Mouse (Mus musculus) CH12.LX (cell line): ENCODE data around the gene Lamb2. TPM values are rescaled to one million over a fixed set of nuclear protein-coding genes. Genes with fewer than 3 reads are reported as not detected.

Source experiments
- DNase-seq: peaks from one replicate; pipeline ENCODE4 v3.0.0-alpha.2; 2013; ENCODE audit errors: extremely low read depth
- H3K27ac ChIP-seq: 2 replicates; pipeline ENCODE4 v1.5.1; 2012; ENCODE audit warnings: low read depth, mild to moderate bottlenecking, control low read depth, moderate library complexity; ENCODE audit not compliant: insufficient read depth
- H3K27me3 ChIP-seq: replicated peaks from 2 replicates; pipeline ENCODE3; 2012; ENCODE audit warnings: inconsistent platforms
- H3K36me3 ChIP-seq, 2 experiments: replicated peaks in 1 of 2; 2 replicates each; pipeline versions ENCODE3 to v1.6.1; 2012; ENCODE audit warnings: inconsistent platforms in 1 of 2, low read length in 1 of 2, mild to moderate bottlenecking in 1 of 2, mixed read lengths in 1 of 2, moderate library complexity in 1 of 2; ENCODE audit not compliant: control insufficient read depth in 1 of 2, insufficient read depth in 1 of 2
- H3K4me1 ChIP-seq, 2 experiments: 2 replicates each; pipeline ENCODE4 v1.6.1; 2012; ENCODE audit warnings: inconsistent platforms in 1 of 2, moderate library complexity in 1 of 2; ENCODE audit not compliant: insufficient read depth in 2 of 2, control insufficient read depth in 1 of 2
- H3K4me2 ChIP-seq: 2 replicates; pipeline ENCODE4 v1.6.1; 2012; ENCODE audit warnings: low read depth, mild to moderate bottlenecking, control low read depth; ENCODE audit not compliant: poor library complexity, insufficient read depth, severe bottlenecking
- H3K4me3 ChIP-seq, 3 experiments: fragments of 150-350 bp in 1 of 3; sonication (generic) in 1 of 3; replicated peaks in 1 of 3; 2 replicates each; pipeline versions ENCODE3 to v1.5.1; 2011 to 2012; ENCODE audit warnings: low read depth in 2 of 3, low read length in 2 of 3, mild to moderate bottlenecking in 2 of 3, moderate library complexity in 2 of 3, control low read depth in 1 of 3, improper control_type of control experiment in 1 of 3, inconsistent platforms in 1 of 3, mixed read lengths in 1 of 3; ENCODE audit not compliant: poor library complexity in 1 of 3
- H3K79me2 ChIP-seq: replicated peaks from 2 replicates; pipeline ENCODE4 v1.6.1; 2012; ENCODE audit warnings: mild to moderate bottlenecking, moderate library complexity; ENCODE audit not compliant: control insufficient read depth, poor library complexity, insufficient read depth, severe bottlenecking; ENCODE audit errors: extremely low read depth
- H3K9ac ChIP-seq: 2 replicates; pipeline ENCODE4 v1.6.1; 2012; ENCODE audit warnings: low read depth, mild to moderate bottlenecking, control low read depth, moderate library complexity; ENCODE audit not compliant: insufficient read depth
- H3K9me3 ChIP-seq: replicated peaks from 2 replicates; pipeline ENCODE3; 2012; ENCODE audit warnings: low read length, inconsistent platforms, mixed read lengths
- BHLHE40 ChIP-seq: IDR thresholded peaks from 2 replicates; pipeline ENCODE4 v1.6.1; 2011; ENCODE audit warnings: mild to moderate bottlenecking, low read depth, low read length, improper control_type of control experiment
- CHD1 ChIP-seq: IDR thresholded peaks from 2 replicates; pipeline ENCODE4 v1.6.1; 2012; ENCODE audit warnings: low read depth, low read length, improper control_type of control experiment, inconsistent platforms
- CHD2 ChIP-seq: IDR thresholded peaks from 2 replicates; pipeline ENCODE4 v1.6.1; 2011; ENCODE audit warnings: low read length, improper control_type of control experiment
- CTCF ChIP-seq, 2 experiments: IDR thresholded peaks in 1 of 2; conservative IDR thresholded peaks in 1 of 2; 2 replicates each; pipeline ENCODE4 v1.5.1; 2011 to 2012; ENCODE audit warnings: low read depth in 2 of 2, low read length in 2 of 2, improper control_type of control experiment in 1 of 2, inconsistent platforms in 1 of 2, mild to moderate bottlenecking in 1 of 2, moderate library complexity in 1 of 2
- E2F4 ChIP-seq: IDR thresholded peaks from 2 replicates; pipeline ENCODE4 v1.6.1; 2011; ENCODE audit warnings: low read depth, low read length, improper control_type of control experiment; ENCODE audit not compliant: insufficient replicate concordance
- ELF1 ChIP-seq: IDR thresholded peaks from 2 replicates; pipeline ENCODE4 v1.6.1; 2014; ENCODE audit warnings: low read depth, mild to moderate bottlenecking, inconsistent platforms, low read length, improper control_type of control experiment
- EP300 ChIP-seq: IDR thresholded peaks from 2 replicates; pipeline ENCODE4 v1.6.1; 2011; ENCODE audit warnings: low read length, improper control_type of control experiment
- ETS1 ChIP-seq: conservative IDR thresholded peaks from 2 replicates; pipeline ENCODE4 v1.6.1; 2012; ENCODE audit warnings: low read depth, mild to moderate bottlenecking, inconsistent platforms, low read length, improper control_type of control experiment, moderate library complexity
- GABPA ChIP-seq: IDR thresholded peaks from 2 replicates; pipeline ENCODE4 v1.6.1; 2012; ENCODE audit warnings: low read depth, low read length, improper control_type of control experiment, inconsistent platforms; ENCODE audit not compliant: insufficient replicate concordance
- HCFC1 ChIP-seq: IDR thresholded peaks from 2 replicates; pipeline ENCODE4 v1.6.1; 2012; ENCODE audit warnings: low read depth, mild to moderate bottlenecking, inconsistent platforms, low read length, improper control_type of control experiment
- IRF4 ChIP-seq: IDR thresholded peaks from 2 replicates; pipeline ENCODE4 v1.6.1; 2014; ENCODE audit warnings: low read depth, mild to moderate bottlenecking, inconsistent platforms, low read length, improper control_type of control experiment
- JUN ChIP-seq: IDR thresholded peaks from 2 replicates; pipeline ENCODE4 v1.6.1; 2011; ENCODE audit warnings: low read depth, mild to moderate bottlenecking, low read length, improper control_type of control experiment, moderate library complexity; ENCODE audit not compliant: insufficient read depth
- JUND ChIP-seq: conservative IDR thresholded peaks from 2 replicates; pipeline ENCODE4 v1.6.1; 2011; ENCODE audit warnings: low read depth, low read length, improper control_type of control experiment
- KAT2A ChIP-seq: IDR thresholded peaks from 2 replicates; pipeline ENCODE4 v1.6.1; 2012; ENCODE audit warnings: low read length, improper control_type of control experiment, inconsistent platforms; ENCODE audit not compliant: insufficient replicate concordance
- MAFK ChIP-seq: IDR thresholded peaks from 2 replicates; pipeline ENCODE4 v1.6.1; 2011; ENCODE audit warnings: low read length, improper control_type of control experiment; ENCODE audit not compliant: insufficient replicate concordance
- MAX ChIP-seq: IDR thresholded peaks from 2 replicates; pipeline ENCODE4 v1.6.1; 2011; ENCODE audit warnings: low read length, improper control_type of control experiment
- MAZ ChIP-seq: IDR thresholded peaks from 2 replicates; pipeline ENCODE4 v1.6.1; 2012; ENCODE audit warnings: low read depth, mild to moderate bottlenecking, inconsistent platforms, low read length, improper control_type of control experiment, moderate library complexity
- MEF2A ChIP-seq: IDR thresholded peaks from 2 replicates; pipeline ENCODE4 v1.6.1; 2014; ENCODE audit warnings: low read depth, mild to moderate bottlenecking, inconsistent platforms, low read length, improper control_type of control experiment, borderline replicate concordance
- MXI1 ChIP-seq: IDR thresholded peaks from 2 replicates; pipeline ENCODE4 v1.6.1; 2011; ENCODE audit warnings: mild to moderate bottlenecking, low read depth, low read length, improper control_type of control experiment
- MYC ChIP-seq: IDR thresholded peaks from 2 replicates; pipeline ENCODE4 v1.6.1; 2011; ENCODE audit warnings: low read depth, mild to moderate bottlenecking, improper control_type of control experiment, low read length
- NELFE ChIP-seq: IDR thresholded peaks from 2 replicates; pipeline ENCODE4 v1.6.1; 2011; ENCODE audit warnings: low read depth, low read length, improper control_type of control experiment
- NRF1 ChIP-seq: IDR thresholded peaks from 2 replicates; pipeline ENCODE4 v1.6.1; 2014; ENCODE audit warnings: low read depth, mild to moderate bottlenecking, inconsistent platforms, low read length, improper control_type of control experiment, moderate library complexity
- PAX5 ChIP-seq: IDR thresholded peaks from 2 replicates; pipeline ENCODE4 v1.6.1; 2012; ENCODE audit warnings: low read length, inconsistent platforms, mixed read lengths
- POLR2A ChIP-seq: IDR thresholded peaks from 2 replicates; pipeline ENCODE4 v1.6.1; 2011; ENCODE audit warnings: low read depth, mild to moderate bottlenecking, improper control_type of control experiment, low read length
- POLR2AphosphoS2 ChIP-seq: IDR thresholded peaks from 2 replicates; pipeline ENCODE4 v1.6.1; 2011; ENCODE audit warnings: low read depth, low read length, improper control_type of control experiment
- RAD21 ChIP-seq: IDR thresholded peaks from 2 replicates; pipeline ENCODE4 v1.6.1; 2011; ENCODE audit warnings: low read depth, mild to moderate bottlenecking, low read length, improper control_type of control experiment, moderate library complexity
- RCOR1 ChIP-seq: conservative IDR thresholded peaks from 2 replicates; pipeline ENCODE4 v1.6.1; 2012; ENCODE audit warnings: low read depth, mild to moderate bottlenecking, inconsistent platforms, low read length, improper control_type of control experiment
- SIN3A ChIP-seq: IDR thresholded peaks from 2 replicates; pipeline ENCODE4 v1.6.1; 2012; ENCODE audit warnings: low read length, improper control_type of control experiment, inconsistent platforms
- SMC3 ChIP-seq: IDR thresholded peaks from 2 replicates; pipeline ENCODE4 v1.6.1; 2011; ENCODE audit warnings: low read depth, low read length, improper control_type of control experiment
- TBP ChIP-seq: conservative IDR thresholded peaks from 2 replicates; pipeline ENCODE4 v1.6.1; 2011; ENCODE audit warnings: low read depth, low read length, improper control_type of control experiment
- TCF12 ChIP-seq: IDR thresholded peaks from 2 replicates; pipeline ENCODE4 v1.6.1; 2014; ENCODE audit warnings: low read depth, mild to moderate bottlenecking, inconsistent platforms, low read length, improper control_type of control experiment
- UBTF ChIP-seq: IDR thresholded peaks from 2 replicates; pipeline ENCODE4 v1.6.1; 2012; ENCODE audit warnings: low read depth, mild to moderate bottlenecking, inconsistent platforms, low read length, improper control_type of control experiment, moderate library complexity
- USF1 ChIP-seq: IDR thresholded peaks from 2 replicates; pipeline ENCODE4 v1.6.1; 2014; ENCODE audit warnings: low read depth, mild to moderate bottlenecking, inconsistent platforms, low read length, improper control_type of control experiment
- USF2 ChIP-seq: conservative IDR thresholded peaks from 2 replicates; pipeline ENCODE4 v1.6.1; 2011; ENCODE audit warnings: low read depth, low read length, improper control_type of control experiment
- ZC3H11A ChIP-seq: IDR thresholded peaks from 2 replicates; pipeline ENCODE4 v1.6.1; 2012; ENCODE audit warnings: low read depth, mild to moderate bottlenecking, inconsistent platforms, low read length, improper control_type of control experiment
- ZKSCAN1 ChIP-seq: IDR thresholded peaks from 2 replicates; pipeline ENCODE4 v1.6.1; 2012; ENCODE audit warnings: low read depth, inconsistent platforms, low read length, improper control_type of control experiment, borderline replicate concordance
- ZMIZ1 ChIP-seq: IDR thresholded peaks from 2 replicates; pipeline ENCODE4 v1.6.1; 2012; ENCODE audit warnings: low read depth, mild to moderate bottlenecking, inconsistent platforms, low read length, improper control_type of control experiment
- ZNF384 ChIP-seq: IDR thresholded peaks from 2 replicates; pipeline ENCODE4 v1.6.1; 2012; ENCODE audit warnings: low read depth, low read length, improper control_type of control experiment, inconsistent platforms
- dilution Hi-C: fragments of 300-500 bp; cut with MboI; formaldehyde crosslinking; loops from 2 replicates; pipeline ENCODE4 v1.14.3; 2020; ENCODE audit warnings: low sequenced_read_pairs; ENCODE audit not compliant: extremely low pct_unique_long_range_greater_than_20kb, extremely low pct_ligation_motif_present
- in situ Hi-C: fragments of 300-500 bp; cut with MboI; formaldehyde crosslinking; loops from 3 replicates; pipeline ENCODE4 v1.14.3; 2019; ENCODE audit warnings: low sequenced_read_pairs, low pct_ligation_motif_present, low pct_unique_long_range_greater_than_20kb, mixed read lengths
- polyA plus RNA-seq: library from polyadenylated mRNA; unstranded; fragments of >175 nt; gene quantifications from 2 replicates; pipeline ENCODE4 v1.2.1, GENCODE M21; 2012; ENCODE audit warnings: low read depth; ENCODE audit not compliant: insufficient read length
- total RNA-seq, 2 experiments: library from RNA; depleted of rRNA; stranded (reverse); fragments of 300-350 nt in 1 of 2; fragments of >200 nt in 1 of 2; gene quantifications; 2 replicates each; pipeline ENCODE4 v1.2.3; 2012 to 2014

The Lamb2 gene
- total and polyA plus RNA-seq, 3 experiments, result 0.17 to 0.89 TPM; not detected in 1

DNA sequence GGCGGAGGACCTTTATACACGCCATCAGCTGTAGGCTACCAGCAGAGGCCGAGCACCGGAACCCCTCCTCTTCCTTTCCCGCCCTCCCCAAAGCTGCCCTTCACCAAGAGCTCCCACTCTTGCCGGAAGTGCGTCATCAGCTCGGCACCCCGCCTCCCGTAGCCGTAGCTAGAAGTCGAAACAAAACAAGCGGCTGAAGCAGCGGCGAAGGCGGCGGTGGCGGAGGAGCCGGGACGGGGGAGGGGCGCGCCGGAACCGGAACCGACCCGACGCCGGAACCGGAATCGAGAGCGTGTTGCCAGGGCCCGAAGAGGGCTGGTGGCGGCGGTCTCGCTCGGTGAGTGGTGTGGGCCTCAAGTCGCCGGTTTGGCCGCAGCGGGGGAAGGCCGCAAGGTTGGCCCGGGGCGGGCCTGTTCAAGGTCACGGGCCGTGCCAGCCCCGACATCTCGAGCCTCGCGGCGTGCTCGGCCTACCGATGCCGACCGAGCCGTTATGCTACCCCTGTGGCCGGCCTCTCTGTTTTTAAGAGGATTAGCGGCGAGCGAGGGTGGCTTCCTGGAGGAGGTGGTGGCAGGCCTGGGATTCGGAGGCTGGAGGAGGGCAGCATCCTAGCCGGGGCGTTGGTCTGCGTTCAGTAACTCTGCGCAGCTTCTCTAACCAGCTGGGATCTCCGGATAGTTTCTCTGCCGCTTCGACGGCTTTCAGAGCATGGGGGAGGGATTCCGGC, 11.2 kb downstream of the Lamb2 start, which contains the start of gene Usp19:
Gene Usp19, plus strand, starts transcription at position 44 of the 727 bp plus-strand sequence.
- Histone ChIP-seq H3K9me3 (no peaks in the 10 kb centered on the region), H3K36me3 (peaks cover 31 to 38% of the 10 kb centered on the region in 2 experiments), H3K27ac (peak within 1 kb of the TSS; percentile 74), H3K4me1 (peaks cover 11 to 31% of the 10 kb centered on the region in 2 experiments), H3K4me2 (peak within 1 kb of the TSS; percentile 79), H3K27me3 (peaks cover 3% of the 10 kb centered on the region), H3K79me2 (peaks cover 24% of the 10 kb centered on the region), H3K4me3 (peak within 1 kb of the TSS; percentile 93 to 98 (median 94)), H3K9ac (peak within 1 kb of the TSS; percentile 99)
- dilution Hi-C loops (no loop called here), in situ Hi-C loops (no loop called here)
- DNase-seq, result peak; percentile 97
- no peak; the same call in 1 of the 2 replicates for TF ChIP-seq GABPA
- peak; percentile 79; the same call in 1 of the 2 replicates for TF ChIP-seq KAT2A
- peak; percentile 27; the same call in 1 of the 2 replicates for TF ChIP-seq ETS1
- TF ChIP-seq CHD1, result no peak
- TF ChIP-seq USF2, result no peak
- TF ChIP-seq HCFC1, result peak; percentile 90
- TF ChIP-seq USF1, result no peak
- TF ChIP-seq TBP, result 0 out of 2 replicates have a peak, but pooled peaks have one; percentile 61
- no peak for TF ChIP-seq EP300
- no peak for TF ChIP-seq JUND
- TF ChIP-seq MYC, result 0 out of 2 replicates have a peak, but pooled peaks have one; percentile 22
- TF ChIP-seq UBTF, result no peak
- TF ChIP-seq ELF1, result peak; percentile 86
- peak; percentile 77 for TF ChIP-seq MXI1
- peak; percentile 11; the same call in 1 of the 2 replicates for TF ChIP-seq BHLHE40
- TF ChIP-seq POLR2A, result peak; percentile 84
- TF ChIP-seq IRF4, result peak; percentile 70; the same call in 1 of the 2 replicates
- peak; percentile 72; the same call in 1 of the 2 replicates for TF ChIP-seq RCOR1
- peak; percentile 77 for TF ChIP-seq TCF12
- TF ChIP-seq E2F4, result 0 out of 2 replicates have a peak, but pooled peaks have one; percentile 66
- TF ChIP-seq ZC3H11A, result no peak
- TF ChIP-seq PAX5, result no peak
- TF ChIP-seq JUN, result no peak
- no peak for TF ChIP-seq ZNF384
- TF ChIP-seq RAD21, result no peak
- peak; percentile 79 for TF ChIP-seq MEF2A
- TF ChIP-seq ZKSCAN1, result no peak
- peak; percentile 97 for TF ChIP-seq SIN3A
- peak; percentile 60; the same call in 1 of the 2 replicates for TF ChIP-seq MAX
- no peak for TF ChIP-seq MAFK
- no peak for TF ChIP-seq CTCF (conservative IDR thresholded peaks at IDR 0.05 in 1 of 2, IDR thresholded peaks at IDR 0.05 in 1 of 2; ENCODE audit: low read depth in 2 of 2, low read length in 2 of 2)
- peak; percentile 82 for TF ChIP-seq CHD2
- peak; percentile 87 for TF ChIP-seq NELFE
- TF ChIP-seq SMC3, result no peak
- TF ChIP-seq MAZ, result peak; percentile 97
- TF ChIP-seq NRF1, result peak; percentile 45; the same call in 1 of the 2 replicates
- TF ChIP-seq POLR2AphosphoS2, result no peak
- peak; percentile 74 for TF ChIP-seq ZMIZ1
